Mouse (Mus musculus) heart, postnatal 4 days (tissue): ENCODE data around the gene Tmem232. TPM values are rescaled to one million over a fixed set of nuclear protein-coding genes. Genes with fewer than 3 reads are reported as not detected.
"Not testable (repeated sequence)": the region's sequence is repeated elsewhere in the genome, so short reads cannot be mapped to it uniquely, and the experiment has no call there.

Experiments
- DNase-seq: peaks from one replicate; pipeline ENCODE4 v3.0.0; 2021
- microRNA-seq, 2 experiments: library from miRNA; unstranded; fragments of <30 nt; microRNA quantifications; one replicate each; pipeline ENCODE4 v1.2.0; 2021 to 2022
- total RNA-seq, 2 experiments: library from RNA; stranded (reverse); gene quantifications; 2 replicates each; pipeline ENCODE4 v1.2.3; 2021

Gene Tmem232
- total RNA-seq, 2 experiments from 2014 or later, result 0.14 TPM; not detected in 1

DNA sequence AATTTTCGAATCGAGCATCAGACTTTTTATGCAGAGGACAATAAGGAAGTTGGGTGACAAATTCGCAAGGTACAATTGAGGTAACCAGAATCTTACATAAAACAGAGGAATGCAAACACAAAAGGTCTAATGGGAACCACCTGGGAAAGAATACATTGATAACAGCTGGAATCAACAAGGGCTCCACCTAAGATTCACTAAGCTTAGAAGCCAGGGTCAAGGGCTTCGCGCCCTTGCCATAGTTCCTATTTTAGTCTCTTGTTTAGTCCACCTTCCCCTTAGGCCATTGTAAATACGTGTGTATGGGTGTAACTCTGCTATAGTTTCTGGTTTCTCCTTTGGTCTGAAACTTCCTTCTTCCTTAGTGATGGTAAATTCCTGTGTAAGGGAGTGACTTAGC, 318.9 kb downstream of the Tmem232 start:
- DNase-seq, result not testable (repeated sequence)

Small RNA genes lying within 50 kb of the gene (microRNA-seq; reads per million reads assigned to microRNA genes)
- gene Gm25731, result 0 reads per million in 2 experiments

Other genes with a start within 250 kb of the Tmem232 start
- gene Vapa, start 72.8 kb upstream of the Tmem232 start, total RNA-seq, result 100 to 1,000 TPM; 109 to 111 TPM
- gene Txndc2, start 101.4 kb upstream of the Tmem232 start, total RNA-seq, result under 1 TPM; 0.14 to 0.47 TPM
- gene Rab31, start 232.0 kb upstream of the Tmem232 start, total RNA-seq, result 10 to 100 TPM; 39.7 to 42.5 TPM
- 10 to 100 TPM; 79.8 to 83.0 TPM for gene Ppp4r1, start 241.8 kb upstream of the Tmem232 start, total RNA-seq